Mouse (Mus musculus) heart, postnatal 0 days (tissue): ENCODE data around the gene Nr1h2.

Experiments used
- CTCF ChIP-seq: IDR thresholded peaks from 2 replicates; pipeline ENCODE4 v1.5.1; 2016; ENCODE audit warnings: antibody characterized with exemption, control low read depth, low read depth
- EP300 ChIP-seq: IDR thresholded peaks from 2 replicates; pipeline ENCODE4 v1.6.1; 2016; ENCODE audit warnings: antibody characterized with exemption, low read depth

- TF ChIP-seq CTCF (no peak), EP300 (no peak)
These were observed 17.2 kb downstream of the Nr1h2 start for GRCm38 (mm10) chr7:44536590-44536968.
